Mouse (Mus musculus) neural tube, embryonic 12.5 days (tissue): ENCODE measurements at regions not wholly inside any gene's neighbourhood (a gene's known extent, or its start where the extent isn't known, plus 50 kb on each side); places are given as distances from the start of the nearest gene placed in this dataset.
"Not testable (repeated sequence)": the region's sequence is repeated elsewhere in the genome, so short reads cannot be mapped to it uniquely, and the experiment has no call there.

Experiments used
- ATAC-seq: fragments of 200-750 bp; cut with Nextera tagmentation; 2 replicates; pipeline ENCODE4 v1.8.0; 2017; ENCODE audit warnings: low read depth, mild to moderate bottlenecking, moderate TSS enrichment, moderate library complexity; ENCODE audit not compliant: low FRiP score
- H3K27ac ChIP-seq: fragments of 300-500 bp; sonication (generic); 2 replicates; pipeline ENCODE4 v1.5.1; 2016
- H3K27me3 ChIP-seq: fragments of 300-500 bp; sonication (generic); replicated peaks from 2 replicates; pipeline ENCODE4 v1.6.1; 2016; ENCODE audit warnings: mild to moderate bottlenecking
- H3K36me3 ChIP-seq: fragments of 300-500 bp; sonication (generic); 2 replicates; pipeline ENCODE4 v1.6.1; 2016; ENCODE audit warnings: mild to moderate bottlenecking
- H3K4me1 ChIP-seq: fragments of 300-500 bp; sonication (generic); 2 replicates; pipeline ENCODE4 v1.6.1; 2016
- H3K4me2 ChIP-seq: fragments of 300-500 bp; sonication (generic); replicated peaks from 2 replicates; pipeline ENCODE4 v1.6.1; 2016; ENCODE audit warnings: mild to moderate bottlenecking
- H3K4me3 ChIP-seq: fragments of 300-500 bp; sonication (generic); 2 replicates; pipeline ENCODE4 v1.5.1; 2016
- H3K9ac ChIP-seq: fragments of 300-500 bp; sonication (generic); 2 replicates; pipeline ENCODE4 v1.6.1; 2016; ENCODE audit warnings: mild to moderate bottlenecking
- H3K9me3 ChIP-seq: fragments of 300-500 bp; sonication (generic); 2 replicates; pipeline ENCODE4 v1.6.1; 2016; ENCODE audit warnings: mild to moderate bottlenecking
- WGBS: fragments of 180-500 bp; shearing (Covaris S2); methylation state at CpG from one replicate; pipeline ENCODE4 v1.1.7; 2016; 5-methylcytosine and 5-hydroxymethylcytosine counted together

- Histone ChIP-seq H3K27me3 (no peaks in the 10 kb centered on the region; the same call in 1 of the 2 replicates), H3K4me1 (no peaks in the 10 kb centered on the region), H3K4me2 (no peak overlapping the region), H3K9ac (no peak overlapping the region), H3K36me3 (no peaks in the 10 kb centered on the region), H3K9me3 (no peaks in the 10 kb centered on the region), H3K4me3 (no peak overlapping the region), H3K27ac (no peak overlapping the region)
- no peak for ATAC-seq
- 90% methylated on average over 3 of the region's 3 CpGs for WGBS
Observed at GRCm38 (mm10) chr1:42546879-42547278, 148.7 kb upstream of the Pou3f3 start.

GRCm38 (mm10) chr1:42557301-42557700 is 138.3 kb upstream of the Pou3f3 start:
- no peaks in the 10 kb centered on the region for H3K4me1 ChIP-seq
- H3K4me2 ChIP-seq, result no peak overlapping the region
- no peaks in the 10 kb centered on the region for H3K9me3 ChIP-seq
- ATAC-seq, result no peak
- no peak overlapping the region for H3K4me3 ChIP-seq
- no peaks in the 10 kb centered on the region for H3K36me3 ChIP-seq
- 86% methylated on average over 2 of the region's 2 CpGs for WGBS
- H3K9ac ChIP-seq, result no peak overlapping the region
- H3K27me3 ChIP-seq, result no peaks in the 10 kb centered on the region
- H3K27ac ChIP-seq, result no peak overlapping the region

GRCm38 (mm10) chr1:42567640-42568039 is 127.9 kb upstream of the Pou3f3 start:
- Histone ChIP-seq H3K9me3 (no peaks in the 10 kb centered on the region), H3K4me3 (no peak overlapping the region), H3K9ac (no peak overlapping the region), H3K27me3 (no peaks in the 10 kb centered on the region), H3K4me2 (no peak overlapping the region), H3K27ac (no peak overlapping the region), H3K4me1 (no peaks in the 10 kb centered on the region), H3K36me3 (no peaks in the 10 kb centered on the region)
- 89% methylated on average over 6 of the region's 6 CpGs for WGBS
- ATAC-seq, result no peak

GRCm38 (mm10) chr1:42585191-42585590 is 110.4 kb upstream of the Pou3f3 start:
- no peaks in the 10 kb centered on the region for H3K9me3 ChIP-seq
- H3K27me3 ChIP-seq, result no peaks in the 10 kb centered on the region
- no peaks in the 10 kb centered on the region for H3K36me3 ChIP-seq
- no peak overlapping the region for H3K9ac ChIP-seq
- ATAC-seq, result no peak
- no peak overlapping the region for H3K27ac ChIP-seq
- H3K4me1 ChIP-seq, result peaks cover 3% of the 10 kb centered on the region; the same call in 1 of the 2 replicates
- H3K4me3 ChIP-seq, result no peak overlapping the region
- WGBS, result 90% methylated on average over 3 of the region's 3 CpGs
- no peak overlapping the region for H3K4me2 ChIP-seq

GRCm38 (mm10) chr1:42588499-42588898 is 107.1 kb upstream of the Pou3f3 start:
- peaks cover 3% of the 10 kb centered on the region; the same call in 1 of the 2 replicates for H3K4me1 ChIP-seq
- 47% methylated on average over 10 of the region's 10 CpGs for WGBS
- no peak overlapping the region for H3K4me2 ChIP-seq
- H3K27me3 ChIP-seq, result no peaks in the 10 kb centered on the region
- no peaks in the 10 kb centered on the region for H3K9me3 ChIP-seq
- H3K27ac ChIP-seq, result no peak overlapping the region
- no peak overlapping the region for H3K4me3 ChIP-seq
- no peak for ATAC-seq
- H3K36me3 ChIP-seq, result no peaks in the 10 kb centered on the region
- no peak overlapping the region for H3K9ac ChIP-seq

- Histone ChIP-seq H3K4me1 (peaks cover 3% of the 10 kb centered on the region; the same call in 1 of the 2 replicates), H3K9ac (no peak overlapping the region), H3K9me3 (no peaks in the 10 kb centered on the region), H3K27ac (no peak overlapping the region), H3K4me2 (no peak overlapping the region), H3K36me3 (no peaks in the 10 kb centered on the region), H3K27me3 (no peaks in the 10 kb centered on the region), H3K4me3 (no peak overlapping the region)
- 59% methylated on average over 7 of the region's 7 CpGs for WGBS
- ATAC-seq, result no peak
Observed at GRCm38 (mm10) chr1:42589442-42589841, 106.1 kb upstream of the Pou3f3 start.

GRCm38 (mm10) chr1:42591855-42592254 is 103.7 kb upstream of the Pou3f3 start:
- Histone ChIP-seq H3K4me2 (no peak overlapping the region), H3K9ac (no peak overlapping the region), H3K36me3 (no peaks in the 10 kb centered on the region), H3K9me3 (no peaks in the 10 kb centered on the region), H3K27me3 (no peaks in the 10 kb centered on the region), H3K4me3 (no peak overlapping the region), H3K4me1 (peaks cover 3% of the 10 kb centered on the region; the same call in 1 of the 2 replicates), H3K27ac (no peak overlapping the region)
- ATAC-seq, result no peak
- 85% methylated on average over 1 of the region's 1 CpGs for WGBS

- H3K4me3 ChIP-seq, result no peak overlapping the region
- 71% methylated on average over 4 of the region's 4 CpGs for WGBS
- H3K27me3 ChIP-seq, result no peaks in the 10 kb centered on the region
- H3K9ac ChIP-seq, result no peak overlapping the region
- H3K27ac ChIP-seq, result no peak overlapping the region
- H3K9me3 ChIP-seq, result no peaks in the 10 kb centered on the region
- no peaks in the 10 kb centered on the region for H3K4me1 ChIP-seq
- no peaks in the 10 kb centered on the region for H3K36me3 ChIP-seq
- ATAC-seq, result no peak
- no peak overlapping the region for H3K4me2 ChIP-seq
Observed at GRCm38 (mm10) chr1:42597065-42597464, 98.5 kb upstream of the Pou3f3 start.

- 86% methylated on average over 6 of the region's 6 CpGs for WGBS
- Histone ChIP-seq H3K36me3 (no peaks in the 10 kb centered on the region), H3K4me1 (no peaks in the 10 kb centered on the region), H3K9me3 (no peaks in the 10 kb centered on the region), H3K27me3 (no peaks in the 10 kb centered on the region), H3K9ac (no peak overlapping the region), H3K4me3 (no peak overlapping the region), H3K4me2 (no peak overlapping the region), H3K27ac (no peak overlapping the region)
- ATAC-seq, result no peak
Observed at GRCm38 (mm10) chr1:42599238-42599637, 96.3 kb upstream of the Pou3f3 start.

GRCm38 (mm10) chr1:42606251-42606650 is 89.3 kb upstream of the Pou3f3 start:
- WGBS, result 74% methylated on average over 7 of the region's 7 CpGs
- H3K9ac ChIP-seq, result no peak overlapping the region

GRCm38 (mm10) chr1:42607466-42608043 is 88.0 kb upstream of the Pou3f3 start:
- not testable (repeated sequence) for H3K9ac ChIP-seq, H3K36me3 ChIP-seq, H3K4me1 ChIP-seq, ATAC-seq, H3K27ac ChIP-seq, H3K27me3 ChIP-seq, H3K9me3 ChIP-seq, H3K4me2 ChIP-seq, H3K4me3 ChIP-seq
- WGBS, result 93% methylated on average over 4 of the region's 4 CpGs

More at GRCm38 (mm10) chr1:42606251-42606650, 89.3 kb upstream of the Pou3f3 start:
- H3K27ac ChIP-seq, result no peak overlapping the region
- H3K4me2 ChIP-seq, result no peak overlapping the region
- H3K9me3 ChIP-seq, result no peaks in the 10 kb centered on the region
- H3K4me3 ChIP-seq, result no peak overlapping the region
- no peaks in the 10 kb centered on the region for H3K27me3 ChIP-seq
- no peak for ATAC-seq
- no peaks in the 10 kb centered on the region for H3K4me1 ChIP-seq
- H3K36me3 ChIP-seq, result no peaks in the 10 kb centered on the region

- Histone ChIP-seq H3K27me3 (no peaks in the 10 kb centered on the region), H3K9me3 (0 out of 2 replicates have a peak, but pooled peaks cover 11% of the 10 kb centered on the region), H3K27ac (no peak overlapping the region), H3K4me2 (no peak overlapping the region), H3K36me3 (0 out of 2 replicates have a peak, but pooled peaks cover 2% of the 10 kb centered on the region), H3K4me1 (peaks cover 29% of the 10 kb centered on the region), H3K4me3 (no peak overlapping the region), H3K9ac (no peak overlapping the region)
- WGBS, result 76% methylated on average over 6 of the region's 6 CpGs
- ATAC-seq, result no peak
Observed at GRCm38 (mm10) chr1:42623766-42624165, 71.8 kb upstream of the Pou3f3 start.

GRCm38 (mm10) chr1:42628800-42629199 is 66.8 kb upstream of the Pou3f3 start:
- H3K36me3 ChIP-seq, result no peaks in the 10 kb centered on the region
- H3K4me3 ChIP-seq, result no peak overlapping the region
- 11% methylated on average over 12 of the region's 12 CpGs for WGBS
- no peak overlapping the region for H3K9ac ChIP-seq
- ATAC-seq, result peak; percentile 77
- H3K9me3 ChIP-seq, result no peaks in the 10 kb centered on the region
- H3K4me1 ChIP-seq, result peaks cover 44% of the 10 kb centered on the region
- H3K27ac ChIP-seq, result no peak overlapping the region
- H3K27me3 ChIP-seq, result no peaks in the 10 kb centered on the region
- H3K4me2 ChIP-seq, result peak overlapping the region; percentile 25; the same call in 1 of the 2 replicates
